Comparison of ENCODE assay signal across 8 mouse cellular contexts in the genomic region with DNA sequence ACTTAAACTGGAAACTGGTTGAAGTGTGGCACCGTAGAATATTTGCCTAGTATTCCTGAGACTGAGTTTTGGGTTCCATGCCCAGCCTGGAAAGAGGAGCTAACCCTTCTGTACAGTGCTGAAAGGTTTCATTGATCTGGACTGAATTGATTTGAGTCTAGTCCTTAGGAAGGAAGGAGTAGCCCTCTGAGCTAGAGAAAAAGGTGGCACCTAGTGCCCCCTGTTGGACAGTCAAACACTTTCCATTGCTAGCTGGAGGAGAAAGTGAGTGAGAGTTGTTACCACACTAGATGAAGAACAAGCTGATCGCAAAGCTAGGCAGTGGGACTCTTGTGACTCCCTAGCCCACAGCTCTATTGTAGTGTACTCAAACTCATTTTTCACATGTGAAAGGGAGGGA. TPM values are rescaled to one million over a fixed set of nuclear protein-coding genes. Genes with fewer than 3 reads are reported as not detected.
DNase-seq lines count a peak whose midpoint lies in the region; ATAC-seq and TF ChIP-seq lines count a peak whose summit lies in the region.

No protein-coding gene starts in this region.

- H3K4me2 ChIP-seq in forebrain, embryonic 14.5 days (ENCODE audit: low read length) = no peak overlapping the region
- no peak overlapping the region for H3K4me2 ChIP-seq in forebrain, embryonic 11.5 days (ENCODE audit: low read depth, low read length, severe bottlenecking)

- TF ChIP-seq CTCF in spleen, adult 2 months (IDR thresholded peaks at IDR 0.05; ENCODE audit: extremely low read depth, insufficient read depth, insufficient read length, insufficient replicate concordance) = peak; percentile 25; the same call in 1 of the 2 replicates

- TF ChIP-seq POLR2A in spleen, adult 2 months (IDR thresholded peaks at IDR 0.05; ENCODE audit: low read depth, low read length) = no peak

- peaks cover 6% of the 10 kb centered on the region; the same call in 1 of the 2 replicates for H3K4me1 ChIP-seq in forebrain, embryonic 14.5 days (ENCODE audit: control insufficient read depth, insufficient read depth, low read length)
- H3K4me1 ChIP-seq in forebrain, embryonic 11.5 days (replicated peaks; ENCODE audit: control insufficient read depth, insufficient read depth, low read length) = peaks cover 2% of the 10 kb centered on the region; the same call in 1 of the 2 replicates
- H3K4me1 ChIP-seq in spleen, adult 2 months (ENCODE audit: control insufficient read depth, insufficient read depth, insufficient read length) = peaks cover 5% of the 10 kb centered on the region; the same call in 1 of the 2 replicates

- H3K27me3 ChIP-seq in forebrain, embryonic 14.5 days (replicated peaks; ENCODE audit: control insufficient read depth, insufficient read depth, low read length) = 0 out of 2 replicates have a peak, but pooled peaks cover 2% of the 10 kb centered on the region
- no peaks in the 10 kb centered on the region for H3K27me3 ChIP-seq in forebrain, embryonic 11.5 days (ENCODE audit: control insufficient read depth, insufficient read depth, low read length)
- H3K27me3 ChIP-seq in spleen, adult 2 months (ENCODE audit: control insufficient read depth, insufficient read depth, low read length) = no peaks in the 10 kb centered on the region

- no peaks in the 10 kb centered on the region for H3K9me3 ChIP-seq in forebrain, embryonic 14.5 days (replicated peaks; ENCODE audit: control insufficient read depth, low read length)
- H3K9me3 ChIP-seq in forebrain, embryonic 11.5 days (ENCODE audit: control insufficient read depth, low read length) = no peaks in the 10 kb centered on the region

- ATAC-seq in forebrain, embryonic 14.5 days = no peak
- no peak for ATAC-seq in forebrain, embryonic 11.5 days (replicated peaks; ENCODE audit: low FRiP score)

- H3K27ac ChIP-seq in forebrain, embryonic 14.5 days (ENCODE audit: low read depth, low read length) = no peak overlapping the region
- H3K27ac ChIP-seq in forebrain, embryonic 11.5 days (ENCODE audit: low read depth, low read length) = no peak overlapping the region
- H3K27ac ChIP-seq in spleen, adult 2 months (ENCODE audit: insufficient read depth, low read length) = no peak overlapping the region

- DNase-seq in forebrain, embryonic 14.5 days (ENCODE audit: low spot score) = peak; percentile 59
- DNase-seq in forebrain, embryonic 11.5 days (ENCODE audit: low spot score) = no peak
- DNase-seq in spleen, adult 2 months (ENCODE audit: low read depth in 1 of 2, low spot score in 2 of 2) = peak in 1 of 2 experiments; percentile 31
- DNase-seq in spleen, adult 18-20 months = no peak
- peak; percentile 16 to 54 for DNase-seq in kidney, postnatal 36 days
- DNase-seq in ovary, postnatal 10 days (ENCODE audit: low spot score) = no peak
- no peak for DNase-seq in gastrocnemius, postnatal 14 days
- DNase-seq in cerebellum, adult 8-10 months = no peak

- WGBS in forebrain, embryonic 14.5 days = 57% methylated on average over 2 of the region's 2 CpGs
- WGBS in forebrain, embryonic 11.5 days = 55% methylated on average over 2 of the region's 2 CpGs
- WGBS in spleen, adult 2 months = 51% methylated on average over 2 of the region's 2 CpGs

- intact Hi-C loops in gastrocnemius, postnatal 14 days (cut with DNase I; ENCODE audit: low total_unique reads) = no loop called here

- no peak overlapping the region for H3K4me3 ChIP-seq in forebrain, embryonic 14.5 days (ENCODE audit: low read depth, low read length)
- no peak overlapping the region for H3K4me3 ChIP-seq in forebrain, embryonic 11.5 days (ENCODE audit: low read depth, low read length)
- H3K4me3 ChIP-seq in spleen, adult 2 months (ENCODE audit: extremely low read depth, insufficient read depth, insufficient read length) = no peak overlapping the region

- no peak overlapping the region for H3K9ac ChIP-seq in forebrain, embryonic 14.5 days (ENCODE audit: low read length)
- H3K9ac ChIP-seq in forebrain, embryonic 11.5 days (ENCODE audit: low read length) = no peak overlapping the region

- no peaks in the 10 kb centered on the region for H3K36me3 ChIP-seq in forebrain, embryonic 14.5 days (ENCODE audit: control insufficient read depth, insufficient read depth, low read length)
- no peaks in the 10 kb centered on the region for H3K36me3 ChIP-seq in forebrain, embryonic 11.5 days (ENCODE audit: control insufficient read depth, insufficient read depth, low read length)
- no peaks in the 10 kb centered on the region for H3K36me3 ChIP-seq in spleen, adult 2 months (ENCODE audit: control insufficient read depth, insufficient read depth, low read length)

RNA-seq across cellular contexts. Expression of a gene that starts 2.9 kb away (rescaled TPM):
- polyA plus RNA-seq in forebrain, embryonic 14.5 days (2014; fragmentation: Nextera tagmentation; extraction: Ambion mirVana) = not detected in 2 replicates
- polyA plus RNA-seq in forebrain, embryonic 11.5 days (2014; fragmentation: Nextera tagmentation; extraction: Ambion mirVana) = 0.16 and 0.27 TPM in 2 replicates
- 0.06 TPM in 1 of 2 replicates, not detected in the other for polyA plus RNA-seq in spleen, adult 2 months (2012; rRNA removed)
- total RNA-seq in gastrocnemius, postnatal 14 days (2021) = not detected

RNA-seq across cellular contexts. Expression of a gene that starts 4.3 kb away (rescaled TPM):
- 24.1 and 26.0 TPM in 2 replicates for polyA plus RNA-seq in forebrain, embryonic 14.5 days (2014; fragmentation: Nextera tagmentation; extraction: Ambion mirVana)
- polyA plus RNA-seq in forebrain, embryonic 11.5 days (2014; fragmentation: Nextera tagmentation; extraction: Ambion mirVana) = 19.2 and 20.5 TPM in 2 replicates
- 2.9 and 3.4 TPM in 2 replicates for polyA plus RNA-seq in spleen, adult 2 months (2012; rRNA removed)
- 1 to 10 TPM; 4.9 TPM for total RNA-seq in gastrocnemius, postnatal 14 days (2021)

RNA-seq across cellular contexts. Expression of a gene that starts 39.5 kb away (rescaled TPM):
- 17.6 and 20.9 TPM in 2 replicates for polyA plus RNA-seq in forebrain, embryonic 14.5 days (2014; fragmentation: Nextera tagmentation; extraction: Ambion mirVana)
- 28.1 and 29.9 TPM in 2 replicates for polyA plus RNA-seq in forebrain, embryonic 11.5 days (2014; fragmentation: Nextera tagmentation; extraction: Ambion mirVana)
- 11.8 and 17.2 TPM in 2 replicates for polyA plus RNA-seq in spleen, adult 2 months (2012; rRNA removed)
- total RNA-seq in gastrocnemius, postnatal 14 days (2021) = 1 to 10 TPM; 2.2 to 2.6 TPM

RNA-seq across cellular contexts. Expression of a gene that starts 41.5 kb away (rescaled TPM):
- polyA plus RNA-seq in forebrain, embryonic 14.5 days (2014; fragmentation: Nextera tagmentation; extraction: Ambion mirVana) = 0.62 and 0.90 TPM in 2 replicates
- 0.41 and 1.0 TPM in 2 replicates for polyA plus RNA-seq in forebrain, embryonic 11.5 days (2014; fragmentation: Nextera tagmentation; extraction: Ambion mirVana)
- polyA plus RNA-seq in spleen, adult 2 months (2012; rRNA removed) = 1.3 and 2.0 TPM in 2 replicates
- under 1 TPM; 0.20 to 0.27 TPM for total RNA-seq in gastrocnemius, postnatal 14 days (2021)

RNA-seq across cellular contexts. Expression of a gene that starts 56.8 kb away (rescaled TPM):
- not detected in 2 replicates for polyA plus RNA-seq in forebrain, embryonic 14.5 days (2014; fragmentation: Nextera tagmentation; extraction: Ambion mirVana)
- polyA plus RNA-seq in forebrain, embryonic 11.5 days (2014; fragmentation: Nextera tagmentation; extraction: Ambion mirVana) = 0.35 and 0.53 TPM in 2 replicates
- polyA plus RNA-seq in spleen, adult 2 months (2012; rRNA removed) = 0.16 and 0.25 TPM in 2 replicates
- total RNA-seq in gastrocnemius, postnatal 14 days (2021) = not detected

Comparison
In these comparisons a context has a peak if more than half of its experiments do, and no peak if none do; other contexts are left out.
1. DNase-seq: peak in forebrain, embryonic 14.5 days (single experiment) and kidney, postnatal 36 days (2 of 2); none in forebrain, embryonic 11.5 days (single experiment), spleen, adult 18-20 months (0 of 2), ovary, postnatal 10 days (single experiment), gastrocnemius, postnatal 14 days (single experiment) and cerebellum, adult 8-10 months (single experiment).